Mouse (Mus musculus) megakaryocyte progenitor cell, adult 5-6 weeks (primary cell): ENCODE data around the gene Polr2l. TPM values are rescaled to one million over a fixed set of nuclear protein-coding genes. Genes with fewer than 3 reads are reported as not detected.
A peak's percentile ranks its signal among the peaks of the same experiment; 100 is the strongest.

Experiments
- ATAC-seq: replicated peaks from 2 replicates; pipeline ENCODE4 v1.8.0; 2016; ENCODE audit warnings: mild to moderate bottlenecking, moderate TSS enrichment, inconsistent platforms; ENCODE audit not compliant: poor library complexity
- total RNA-seq, 2 experiments: library from RNA; stranded (forward) in 1 of 2; stranded (reverse) in 1 of 2; fragments of 157-497, 149-512 nt in 1 of 2; fragments of 200-1000 nt in 1 of 2; gene quantifications; 2 replicates each; pipeline versions ENCODE4 v1.2.3 to v1.2.4; 2015 to 2017

Gene Polr2l
- total RNA-seq (2015): 31.3 and 40.2 TPM in 2 replicates
- total RNA-seq (2017): 45.0 and 46.7 TPM in 2 replicates

DNA sequence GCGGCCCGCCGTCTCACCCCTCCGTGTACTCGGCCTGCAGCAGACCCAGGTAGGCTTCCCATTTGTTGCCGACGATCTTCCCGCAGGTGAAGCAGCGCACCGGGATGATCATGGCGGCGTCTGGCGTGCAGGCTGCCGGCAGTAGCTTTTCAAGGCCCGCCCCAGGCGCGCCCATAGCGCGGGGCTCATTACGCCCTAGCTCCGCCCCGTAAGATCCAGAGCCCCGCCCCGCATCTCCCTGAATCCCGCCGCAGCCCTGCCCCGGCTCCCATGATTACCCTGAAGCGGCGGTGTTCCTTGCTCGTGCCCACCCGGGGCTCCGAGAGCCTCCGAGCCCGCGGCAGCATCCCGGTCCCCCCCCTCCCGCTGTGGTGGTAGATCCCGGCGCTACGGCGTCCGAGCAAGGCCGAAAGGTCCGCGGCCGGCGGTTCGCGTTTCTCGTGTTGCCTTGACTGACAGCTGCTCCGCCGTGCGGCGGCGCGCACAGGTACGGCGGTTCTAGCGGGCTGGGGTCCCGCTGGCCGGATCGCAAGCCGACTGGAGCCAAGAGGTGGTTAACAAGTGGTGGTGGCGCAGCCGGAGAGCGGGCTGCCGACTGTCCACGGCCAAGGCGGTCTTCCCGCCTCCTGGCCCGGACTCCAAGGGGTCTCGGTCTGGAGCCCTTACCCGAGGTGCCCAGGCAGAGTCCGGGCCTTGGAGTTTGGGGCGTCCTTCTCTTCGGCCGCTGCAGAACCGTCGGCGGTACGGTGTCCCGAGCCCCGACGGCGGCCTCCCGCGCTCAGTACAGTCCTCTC, at the start of gene Polr2l, which contains the start of gene Tspan4:
Gene Polr2l (minus strand): TSS at position 122 of the 794 bp plus-strand sequence.
Gene Tspan4 (plus strand): TSS at position 230 of the 794 bp plus-strand sequence.
- peak; percentile 63 for ATAC-seq

- ATAC-seq: no peak
Observed at GRCm38 (mm10) chr7:141524271-141524670, 49.3 kb upstream of the Polr2l start.

- ATAC-seq: no peak
Observed at GRCm38 (mm10) chr7:141523007-141523406, 48.1 kb upstream of the Polr2l start.

DNA sequence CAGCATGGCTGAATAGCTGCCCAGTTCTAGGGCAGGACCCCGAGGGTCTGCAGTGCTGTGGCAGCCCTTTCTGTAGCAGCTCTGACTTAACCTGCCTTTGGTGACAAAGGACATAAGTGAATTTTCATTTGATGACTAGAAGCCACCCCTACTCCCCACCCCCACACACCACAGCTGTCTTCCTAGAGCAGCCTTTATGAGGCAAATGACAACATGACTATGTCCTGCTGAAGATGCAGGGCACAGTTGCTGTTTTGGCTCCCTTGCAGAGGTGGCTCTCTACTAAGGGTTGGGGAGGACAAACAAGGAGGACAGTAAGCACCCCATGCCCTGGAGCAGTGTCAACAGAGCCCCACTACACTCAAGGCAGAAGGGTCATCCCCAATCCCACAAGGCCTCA, 44.9 kb upstream of the Polr2l start:
- ATAC-seq: no peak

DNA sequence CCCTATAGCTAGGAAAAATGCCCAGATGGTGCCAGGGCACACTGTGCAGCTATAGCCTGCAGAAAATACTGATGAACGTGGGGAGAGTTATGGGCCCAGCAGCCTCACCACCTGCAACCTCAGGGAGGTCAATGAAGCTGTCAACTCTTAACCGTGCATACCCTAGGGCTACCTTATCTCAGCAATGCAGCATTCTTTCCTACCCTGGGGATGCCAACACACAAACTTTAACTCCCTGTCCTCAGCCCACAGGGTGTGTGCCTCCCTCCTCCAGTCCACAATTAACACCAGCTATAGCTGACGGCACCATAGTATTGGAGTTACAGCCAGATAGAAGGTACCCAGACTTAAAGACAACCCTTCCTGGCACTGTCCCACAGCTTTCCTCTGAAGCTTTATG, 44.0 kb upstream of the Polr2l start:
- ATAC-seq: peak; percentile 95

GRCm38 (mm10) chr7:141518296-141518695, 43.4 kb upstream of the Polr2l start:
- no peak for ATAC-seq

DNA sequence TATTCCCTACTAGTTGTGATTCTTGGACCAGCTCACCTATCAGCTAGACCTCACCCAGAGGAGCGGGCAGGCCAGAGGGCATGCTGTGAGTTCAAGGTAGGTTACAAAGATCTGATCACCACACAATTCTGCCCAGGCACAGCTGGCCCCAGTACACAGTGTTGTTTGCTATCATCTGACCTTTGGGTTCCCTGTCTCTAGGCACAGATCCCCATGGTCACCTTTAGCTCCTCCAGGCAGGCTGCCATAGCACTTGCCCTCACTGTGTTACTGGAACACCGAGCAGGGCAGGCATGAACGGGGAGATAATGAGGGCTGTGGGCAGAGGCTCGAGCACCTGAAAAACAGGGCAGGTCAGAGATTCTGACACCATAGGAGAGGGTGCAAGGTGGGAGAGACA, 42.7 kb upstream of the Polr2l start:
- ATAC-seq: no peak

DNA sequence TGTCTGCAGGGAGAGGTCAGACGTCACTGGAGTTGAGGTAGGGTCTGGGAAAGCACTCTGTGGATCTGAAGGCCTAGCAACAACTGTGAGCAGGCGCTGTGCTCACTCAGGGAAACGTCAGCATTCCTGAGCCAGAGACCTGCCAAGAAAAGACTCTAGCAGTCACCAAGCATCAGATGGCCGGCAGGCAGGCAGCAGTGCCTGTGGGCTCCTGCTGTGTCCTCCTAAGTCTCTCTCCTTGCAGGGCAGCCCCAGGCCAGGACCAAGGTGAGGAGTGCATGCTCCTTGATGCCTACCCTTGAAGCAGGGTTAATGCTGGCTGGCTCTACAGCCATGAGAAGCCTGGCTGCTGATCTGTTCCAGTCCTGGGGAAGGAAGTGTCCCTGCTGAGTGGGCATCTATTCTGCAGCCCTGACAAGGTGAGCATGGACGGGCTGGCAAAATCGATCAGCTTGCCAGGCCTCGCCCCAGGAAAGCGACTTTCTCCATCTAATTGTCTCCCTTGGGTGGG, 35.8 kb upstream of the Polr2l start:
- no peak for ATAC-seq

GRCm38 (mm10) chr7:141510196-141510595, 35.3 kb upstream of the Polr2l start:
- ATAC-seq: no peak

GRCm38 (mm10) chr7:141508160-141508559, 33.2 kb upstream of the Polr2l start:
- ATAC-seq: no peak

DNA sequence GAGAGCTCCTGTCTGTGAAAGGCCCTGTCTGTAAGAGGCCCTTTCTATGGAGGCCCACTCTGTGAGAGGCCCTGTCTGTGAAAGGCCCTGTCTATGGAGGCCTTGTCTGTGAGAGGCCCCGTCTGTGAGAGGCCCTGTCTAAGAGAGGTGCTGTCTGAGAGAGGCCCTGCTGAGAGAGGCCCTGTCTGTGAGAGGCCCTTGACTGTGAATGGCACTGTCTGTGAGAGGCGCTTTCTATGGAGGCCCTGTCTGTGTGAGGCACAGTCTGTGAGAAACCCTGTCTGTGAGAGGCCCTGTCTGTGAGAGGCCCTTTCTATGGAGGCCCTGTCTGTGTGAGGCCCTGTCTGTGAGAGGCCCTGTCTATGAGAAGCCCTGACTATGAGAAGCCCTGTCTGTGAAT, 31.3 kb upstream of the Polr2l start:
- no peak for ATAC-seq

GRCm38 (mm10) chr7:141502556-141502905, 27.6 kb upstream of the Polr2l start:
- ATAC-seq: no peak

DNA sequence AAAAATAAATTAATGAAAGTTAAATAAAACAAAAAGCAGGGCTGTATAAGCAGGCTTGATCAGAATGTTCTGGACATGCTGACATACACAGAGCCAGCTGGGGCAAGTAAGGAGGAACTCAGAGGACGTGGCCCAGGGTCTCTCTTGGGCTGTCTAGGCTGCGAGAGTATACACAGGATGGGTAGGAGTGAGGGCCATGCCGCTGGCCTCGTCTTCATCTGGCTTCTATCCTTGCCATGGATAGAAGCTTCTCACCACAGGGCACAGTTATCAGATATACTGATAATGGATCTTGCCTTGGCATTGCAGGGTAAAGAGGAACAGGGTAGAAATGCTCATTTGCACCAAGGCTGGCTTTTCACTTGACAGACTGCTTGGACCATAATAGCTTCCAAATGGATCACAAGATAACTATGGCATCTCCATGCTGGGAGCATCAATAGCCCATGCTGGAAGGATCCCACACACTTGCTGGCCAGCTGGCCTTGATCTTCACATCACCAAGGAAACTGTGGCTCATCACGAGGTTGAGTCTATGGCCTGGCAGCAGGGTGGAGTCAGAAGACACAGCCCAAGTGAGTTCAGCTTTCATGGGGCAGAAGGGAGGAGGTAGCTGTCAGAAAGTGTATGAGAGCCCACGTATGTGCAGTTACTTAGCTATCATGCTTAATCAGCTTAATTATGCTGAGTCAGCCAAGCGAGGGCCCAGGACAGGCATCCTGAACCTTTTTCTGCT, 27.1 kb upstream of the Polr2l start:
- ATAC-seq: 0 out of 2 replicates have a peak, but pooled peaks have one; percentile 20

DNA sequence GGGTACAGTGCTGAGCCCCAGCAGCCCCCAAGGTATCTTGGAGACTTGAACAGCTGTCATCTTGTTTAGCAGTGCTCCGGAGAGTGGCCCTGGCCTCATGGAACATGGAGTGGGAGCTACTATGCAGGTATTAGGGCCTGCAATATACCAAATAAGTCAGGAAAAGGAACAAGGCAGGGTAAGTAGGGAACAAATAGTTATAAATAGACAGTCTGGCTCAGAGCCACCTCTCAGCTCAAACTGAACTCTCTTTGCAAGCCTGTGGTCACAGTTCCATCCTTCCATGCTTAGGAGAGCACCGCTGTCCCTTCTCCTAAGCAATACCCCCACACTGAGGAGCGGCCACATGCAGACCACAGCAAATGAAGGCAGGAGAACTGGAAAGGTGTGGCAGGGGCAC, 22.7 kb upstream of the Polr2l start:
- ATAC-seq: no peak

DNA sequence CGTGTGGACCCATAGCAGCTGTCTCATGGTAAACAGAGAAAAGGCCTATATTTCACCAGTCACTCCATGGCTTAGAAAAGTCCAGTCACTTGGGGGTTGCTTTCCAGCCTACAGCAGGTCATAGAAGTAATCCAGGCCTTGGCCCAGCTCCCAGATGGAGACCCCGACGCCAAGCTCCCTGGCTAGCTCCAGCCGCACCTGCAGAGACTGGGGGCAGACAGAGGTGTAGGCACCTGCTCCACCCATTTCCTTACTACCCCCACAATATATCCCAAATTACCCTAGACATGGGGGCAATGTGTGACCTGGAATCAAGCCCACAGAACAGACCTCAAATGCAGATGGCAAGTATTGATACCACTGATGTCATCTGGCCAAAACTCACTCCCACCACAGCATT, 21.0 kb upstream of the Polr2l start:
- ATAC-seq: no peak

DNA sequence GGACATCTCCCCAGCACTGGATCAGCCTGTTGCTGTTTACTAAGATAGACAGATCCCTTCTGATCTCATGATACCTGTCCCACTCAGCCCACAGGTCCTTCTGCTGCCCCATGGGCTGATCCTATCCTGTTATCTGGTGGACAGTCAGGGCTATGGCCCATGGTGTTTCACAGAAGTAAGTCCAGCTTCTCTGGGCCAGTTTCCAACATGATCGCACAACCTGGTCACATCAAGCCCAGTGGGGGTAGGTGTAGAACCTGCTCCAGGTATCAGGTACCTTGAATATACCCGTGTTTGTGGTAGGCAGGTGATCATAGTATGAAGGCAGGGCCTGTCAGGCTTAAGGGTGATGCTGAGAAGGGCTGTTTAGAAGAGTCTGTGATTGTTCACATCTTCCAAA, 20.4 kb upstream of the Polr2l start:
- ATAC-seq: no peak

DNA sequence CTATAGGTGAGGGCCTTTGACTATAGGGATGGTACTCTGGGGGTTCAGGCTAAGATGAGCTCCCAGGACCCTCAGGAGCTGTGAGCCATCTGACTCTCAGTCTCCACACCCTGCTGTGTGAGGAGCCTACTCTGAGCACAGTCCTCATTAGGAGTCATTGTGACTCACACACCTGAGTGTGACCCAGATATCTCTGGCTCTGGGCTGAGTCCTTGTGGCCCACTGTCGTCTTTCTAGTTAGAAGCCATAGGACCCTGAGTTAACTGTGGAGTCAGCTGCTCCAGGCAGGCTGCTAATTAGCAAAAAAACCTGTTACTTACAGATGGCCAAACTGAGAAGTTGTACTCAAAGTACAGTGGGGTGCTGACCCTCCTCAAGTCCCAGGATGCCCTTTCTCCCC, 18.8 kb upstream of the Polr2l start:
- no peak for ATAC-seq

DNA sequence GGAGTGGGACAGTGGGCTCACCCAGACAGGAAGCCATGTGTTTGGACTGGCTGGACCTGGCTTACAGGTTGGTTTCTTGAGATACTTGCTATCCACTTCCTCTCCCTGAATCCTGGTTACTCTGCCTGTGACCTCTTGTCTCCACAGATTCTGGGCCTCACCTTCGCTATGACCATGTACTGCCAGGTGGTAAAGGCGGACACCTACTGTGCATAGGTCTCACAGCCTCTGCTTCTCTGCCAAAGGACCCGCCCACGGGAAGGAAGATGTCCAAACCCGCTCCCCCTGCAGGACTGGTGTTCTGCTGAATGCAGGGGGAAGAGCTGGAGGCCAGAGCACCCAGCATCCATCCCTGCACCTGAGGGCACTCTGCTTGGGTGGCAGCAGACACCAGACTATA, 17.8 kb upstream of the Polr2l start:
- ATAC-seq: no peak

GRCm38 (mm10) chr7:141491151-141491550, 16.2 kb upstream of the Polr2l start:
- peak; percentile 80 for ATAC-seq

DNA sequence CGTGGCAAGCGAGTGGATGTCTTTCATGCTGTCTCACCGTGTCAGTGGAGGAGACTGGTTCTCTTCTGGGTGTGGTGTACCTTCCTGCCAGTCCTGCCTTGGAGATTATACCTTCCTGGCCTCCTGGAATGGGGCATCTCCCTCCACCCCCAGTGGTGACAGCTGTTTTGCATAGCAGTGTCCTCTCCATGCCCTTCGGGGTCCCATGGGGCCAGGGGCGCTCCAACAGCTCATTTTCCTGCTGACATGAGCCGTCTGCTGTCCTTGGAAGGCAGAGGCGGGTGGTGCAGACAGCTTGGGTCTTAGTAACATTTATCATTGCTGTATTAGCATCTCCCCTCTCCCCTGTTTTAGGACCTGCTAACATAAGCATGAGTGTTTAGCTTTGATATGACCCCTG, 12.2 kb upstream of the Polr2l start:
- no peak for ATAC-seq

GRCm38 (mm10) chr7:141486239-141486638, 11.3 kb upstream of the Polr2l start:
- ATAC-seq: no peak

GRCm38 (mm10) chr7:141485606-141486005, 10.7 kb upstream of the Polr2l start:
- ATAC-seq: no peak
